Mouse (Mus musculus): ENCODE data around the gene Il10ra.

Gene Il10ra

GRCm38 (mm10) chr9:45259065-45259464 lies 9.9 kb downstream of the Il10ra start:
- DNase-seq (ENCODE audit: low read depth): no peak

GRCm38 (mm10) chr9:45255967-45256366 lies 13.0 kb downstream of the Il10ra start:
- no peak for DNase-seq (ENCODE audit: low read depth)

- DNase-seq (ENCODE audit: low read depth): no peak
Observed at GRCm38 (mm10) chr9:45255431-45255830, 13.5 kb downstream of the Il10ra start.

- no peak for DNase-seq (ENCODE audit: low read depth)
Observed at GRCm38 (mm10) chr9:45254605-45255004, 14.3 kb downstream of the Il10ra start.

GRCm38 (mm10) chr9:45254021-45254420 lies 14.9 kb downstream of the Il10ra start:
- DNase-seq (ENCODE audit: low read depth): no peak

GRCm38 (mm10) chr9:45252395-45252794 lies 16.6 kb downstream of the Il10ra start:
- DNase-seq (ENCODE audit: low read depth): no peak

- DNase-seq (ENCODE audit: low read depth): no peak
Observed at GRCm38 (mm10) chr9:45251990-45252389, 17.0 kb downstream of the Il10ra start.

GRCm38 (mm10) chr9:45251281-45251680 lies 17.7 kb downstream of the Il10ra start:
- no peak for DNase-seq (ENCODE audit: low read depth)

- no peak for DNase-seq (ENCODE audit: low read depth)
Observed at GRCm38 (mm10) chr9:45250306-45250705, 18.6 kb downstream of the Il10ra start.

GRCm38 (mm10) chr9:45247536-45247935 lies 21.4 kb downstream of the Il10ra start:
- no peak for DNase-seq (ENCODE audit: low read depth)

- DNase-seq (ENCODE audit: low read depth): no peak
Observed at GRCm38 (mm10) chr9:45246060-45246459, 22.9 kb downstream of the Il10ra start.

- no peak for DNase-seq (ENCODE audit: low read depth)
Observed at GRCm38 (mm10) chr9:45245432-45245831, 23.5 kb downstream of the Il10ra start.

GRCm38 (mm10) chr9:45241397-45241796 lies 27.6 kb downstream of the Il10ra start:
- DNase-seq (ENCODE audit: low read depth): no peak

GRCm38 (mm10) chr9:45236744-45237143 lies 32.2 kb downstream of the Il10ra start:
- DNase-seq (ENCODE audit: low read depth): no peak

GRCm38 (mm10) chr9:45235668-45236227 lies 33.2 kb downstream of the Il10ra start:
- DNase-seq (ENCODE audit: low read depth): no peak

- no peak for DNase-seq (ENCODE audit: low read depth)
Observed at GRCm38 (mm10) chr9:45229359-45229758, 39.6 kb downstream of the Il10ra start.

GRCm38 (mm10) chr9:45221567-45221966 lies 47.4 kb downstream of the Il10ra start:
- DNase-seq (ENCODE audit: low read depth): peak; percentile 85

GRCm38 (mm10) chr9:45219644-45220043 lies 49.3 kb downstream of the Il10ra start:
- DNase-seq (ENCODE audit: low read depth): no peak

GRCm38 (mm10) chr9:45215526-45216179 lies 53.3 kb downstream of the Il10ra start:
- no peak for DNase-seq (ENCODE audit: low read depth)

- no peak for DNase-seq (ENCODE audit: low read depth)
Observed at GRCm38 (mm10) chr9:45212001-45212400, 56.9 kb downstream of the Il10ra start.

GRCm38 (mm10) chr9:45207015-45207743 lies 61.8 kb downstream of the Il10ra start:
- no peak for DNase-seq (ENCODE audit: low read depth)

- no peak for DNase-seq (ENCODE audit: low read depth)
Observed at GRCm38 (mm10) chr9:45206121-45206520, 62.8 kb downstream of the Il10ra start.

- no peak for DNase-seq (ENCODE audit: low read depth)
Observed at GRCm38 (mm10) chr9:45205143-45205542, 63.8 kb downstream of the Il10ra start.
